Mouse (Mus musculus): ENCODE measurements around the gene Tmem156. TPM values are rescaled to one million over a fixed set of nuclear protein-coding genes. Genes with fewer than 3 reads are reported as not detected.
A peak's percentile ranks its signal among the peaks of the same experiment; 100 is the strongest.

Gene Tmem156
- total and polyA plus RNA-seq, 3 experiments, result 2.6 to 4.1 TPM; not detected in 1

- TF ChIP-seq MYB (IDR thresholded peaks at IDR 0.05; ENCODE audit: low read depth, low read length), result 0 out of 2 replicates have a peak, but pooled peaks have one; percentile 67
- TF ChIP-seq POLR2A (IDR thresholded peaks at IDR 0.05; ENCODE audit: control insufficient read depth in 1 of 2, insufficient read depth in 1 of 2, low read depth in 1 of 2, low read length in 2 of 2, poor library complexity in 1 of 2), result no peak
- TF ChIP-seq GATA1 (IDR thresholded peaks at IDR 0.05; ENCODE audit: low read depth, low read length), result peak; percentile 78
- no peak for TF ChIP-seq JUND (IDR thresholded peaks at IDR 0.05; ENCODE audit: low read depth, low read length)
- no peak for TF ChIP-seq MAFK (IDR thresholded peaks at IDR 0.05; ENCODE audit: borderline replicate concordance, low read depth, low read length)
- no peak for TF ChIP-seq CHD1 (IDR thresholded peaks at IDR 0.05; ENCODE audit: low read depth, low read length)
- no peak for TF ChIP-seq SMC3 (IDR thresholded peaks at IDR 0.05; ENCODE audit: low read depth, low read length)
- TF ChIP-seq GABPA (IDR thresholded peaks at IDR 0.05; ENCODE audit: low read depth, low read length), result no peak
- no peak for TF ChIP-seq POLR2AphosphoS2 (IDR thresholded peaks at IDR 0.05; ENCODE audit: low read length)
- no peak for TF ChIP-seq USF2 (IDR thresholded peaks at IDR 0.05; ENCODE audit: borderline replicate concordance in 1 of 2, insufficient read depth in 1 of 2, low read depth in 1 of 2, low read length in 2 of 2)
- no peak for TF ChIP-seq MAX (IDR thresholded peaks at IDR 0.05; ENCODE audit: low read length)
Measured at GRCm38 (mm10) chr5:65094902-65095545, 3.1 kb upstream of the Tmem156 start (continued).

GRCm38 (mm10) chr5:65093769-65094168, 1.8 kb upstream of the Tmem156 start:
- Histone ChIP-seq H3K9ac (ENCODE audit: control insufficient read depth, low read depth, low read length, poor library complexity, severe bottlenecking) (no peak overlapping the region), H3K4me3 (ENCODE audit: control insufficient read depth in 1 of 2, insufficient read depth in 1 of 2, low read depth in 2 of 2, low read length in 2 of 2) (no peak overlapping the region), H3K9me3 (replicated peaks; ENCODE audit: insufficient read depth, low read length) (no peaks in the 10 kb centered on the region), H3K27me3 (ENCODE audit: control insufficient read depth in 1 of 2, insufficient read depth in 2 of 2, low read length in 2 of 2) (no peaks in the 10 kb centered on the region), H3K79me2 (ENCODE audit: control insufficient read depth, insufficient read depth, low read length, poor library complexity) (no peaks in the 10 kb centered on the region; the same call in none of the 2 replicates), H3K36me3 (ENCODE audit: control insufficient read depth in 1 of 2, insufficient read depth in 2 of 2, low read length in 2 of 2) (peaks cover 0 to 27% of the 10 kb centered on the region in 2 experiments; a peak in 2 of 4 replicates), H3K27ac (ENCODE audit: control insufficient read depth, low read depth, low read length) (no peak overlapping the region), H3K4me1 (ENCODE audit: control insufficient read depth in 1 of 2, insufficient read depth in 2 of 2, low read length in 2 of 2) (peaks cover 11 to 20% of the 10 kb centered on the region in 2 experiments)
- TF ChIP-seq CHD1 (IDR thresholded peaks at IDR 0.05; ENCODE audit: low read depth, low read length), result no peak
- no peak for TF ChIP-seq RAD21 (IDR thresholded peaks at IDR 0.05; ENCODE audit: low read depth, low read length)
- no peak for TF ChIP-seq MAFK (IDR thresholded peaks at IDR 0.05; ENCODE audit: borderline replicate concordance, low read depth, low read length)
- no peak for TF ChIP-seq ZNF384 (IDR thresholded peaks at IDR 0.05; ENCODE audit: low read depth, low read length)
- no peak for TF ChIP-seq TCF12 (IDR thresholded peaks at IDR 0.05; ENCODE audit: low read depth, low read length)
- no peak for TF ChIP-seq TBP (IDR thresholded peaks at IDR 0.05; ENCODE audit: low read depth, low read length)
- TF ChIP-seq ZC3H11A (IDR thresholded peaks at IDR 0.05; ENCODE audit: low read depth, low read length), result no peak
- no peak for TF ChIP-seq MYC (IDR thresholded peaks at IDR 0.05; ENCODE audit: low read depth, low read length)
- TF ChIP-seq MYB (IDR thresholded peaks at IDR 0.05; ENCODE audit: low read depth, low read length), result no peak
- no peak for TF ChIP-seq GATA1 (IDR thresholded peaks at IDR 0.05; ENCODE audit: low read depth, low read length)
- no peak for TF ChIP-seq CTCF (IDR thresholded peaks at IDR 0.05 in 2 of 3, conservative IDR thresholded peaks at IDR 0.05 in 1 of 3; ENCODE audit: control insufficient read depth in 1 of 3, insufficient read depth in 1 of 3, low read depth in 2 of 3, low read length in 3 of 3, poor library complexity in 1 of 3, severe bottlenecking in 1 of 3)
- TF ChIP-seq CHD2 (IDR thresholded peaks at IDR 0.05; ENCODE audit: low read length), result no peak
- no peak for TF ChIP-seq MEF2A (IDR thresholded peaks at IDR 0.05; ENCODE audit: extremely low read depth, insufficient replicate concordance, low read depth, low read length, poor library complexity, severe bottlenecking)
- no peak for TF ChIP-seq SIN3A (IDR thresholded peaks at IDR 0.05; ENCODE audit: low read length)
- no peak for TF ChIP-seq SMC3 (IDR thresholded peaks at IDR 0.05; ENCODE audit: low read depth, low read length)
- TF ChIP-seq E2F4 (IDR thresholded peaks at IDR 0.05; ENCODE audit: borderline replicate concordance, low read depth, low read length), result no peak
- TF ChIP-seq GABPA (IDR thresholded peaks at IDR 0.05; ENCODE audit: low read depth, low read length), result no peak
- no peak for TF ChIP-seq TAL1 (IDR thresholded peaks at IDR 0.05; ENCODE audit: low read length)
- no peak for TF ChIP-seq USF1 (IDR thresholded peaks at IDR 0.05; ENCODE audit: low read depth, low read length)
- TF ChIP-seq KAT2A (conservative IDR thresholded peaks at IDR 0.05; ENCODE audit: low read depth, low read length), result no peak
- no peak for DNase-seq (ENCODE audit: low read depth, low spot score)

All from MEL (cell line).